Mouse (Mus musculus) bone marrow, adult 2 months (tissue): ENCODE results near the gene Nob1.

Experiments
- CTCF ChIP-seq: fragments of 200-500 bp; IDR thresholded peaks from 2 replicates; pipeline ENCODE4 v1.5.1; 2011; ENCODE audit warnings: low read length, control low read depth; ENCODE audit not compliant: control insufficient read depth, insufficient read depth
- POLR2A ChIP-seq: fragments of 200-500 bp; IDR thresholded peaks from 2 replicates; pipeline ENCODE4 v1.6.1; 2011; ENCODE audit warnings: low read depth, mild to moderate bottlenecking, control low read depth, low read length, borderline replicate concordance; ENCODE audit not compliant: control insufficient read depth

GRCm38 (mm10) chr8:107466642-107467041, 41.8 kb upstream of the Nob1 start:
- no peak for TF ChIP-seq POLR2A
- no peak for TF ChIP-seq CTCF
